Mouse (Mus musculus) heart, adult 8-10 months (tissue): ENCODE measurements around the gene Tiparp. TPM values are rescaled to one million over a fixed set of nuclear protein-coding genes. Genes with fewer than 3 reads are reported as not detected.

Experiments
- DNase-seq: peaks from one replicate; pipeline ENCODE4 v3.0.0; 2022; ENCODE audit warnings: low spot score
- total RNA-seq, 4 experiments: library from RNA; stranded (reverse); gene quantifications; 2 replicates each; pipeline ENCODE4 v1.2.4; 2022

Tiparp gene
- total RNA-seq, result 10 to 100 TPM in 1 of 4 experiments, 1 to 10 TPM in 3; 8.0 to 11.8 (median 9.0) TPM

DNA sequence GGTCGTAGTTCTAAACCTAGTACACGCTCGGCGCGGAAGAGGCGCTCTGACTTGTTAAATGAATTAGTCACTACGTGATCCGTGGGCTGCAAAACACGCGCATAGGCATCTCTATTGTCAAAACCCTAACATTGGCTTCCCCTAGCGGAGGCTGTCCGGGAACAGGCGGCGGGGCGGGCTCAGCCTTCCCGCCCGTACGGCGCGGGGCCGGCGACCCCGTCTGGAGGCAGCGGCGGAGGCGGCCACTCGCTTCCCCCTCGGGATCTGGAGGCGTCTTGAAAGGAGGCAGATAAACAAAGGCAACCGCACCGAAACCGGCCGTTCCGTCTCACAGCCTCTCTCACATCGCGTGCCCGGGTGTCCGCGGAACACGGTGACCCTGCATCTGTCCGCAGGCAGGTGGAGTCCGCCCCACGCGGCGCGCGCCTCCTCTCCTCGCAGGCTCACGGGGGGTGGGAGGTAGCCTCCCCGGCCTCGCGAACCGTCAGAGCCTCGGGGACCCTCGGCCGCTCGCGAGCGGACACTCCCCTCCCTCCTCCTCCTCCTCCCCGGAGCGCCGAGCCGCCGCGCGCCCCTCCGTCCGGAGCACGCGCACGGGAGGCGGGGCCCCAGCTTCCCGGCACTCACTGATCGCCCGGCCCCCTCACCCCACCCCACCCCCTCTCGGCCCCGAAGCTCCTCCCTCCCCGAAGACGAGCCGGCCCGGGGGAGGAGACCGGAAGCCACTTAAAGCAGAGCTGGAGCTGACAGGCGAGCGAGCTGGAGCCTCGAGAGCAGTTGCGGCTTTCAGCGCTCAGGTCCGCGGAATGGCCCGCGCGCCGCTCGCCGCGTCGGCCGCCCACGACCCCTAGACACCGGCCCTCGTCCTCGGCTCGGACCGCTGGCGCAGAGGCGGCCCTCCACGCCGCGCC, at the start of gene Tiparp:
Tiparp (plus strand) TSS at position 720 of the 911 bp plus-strand sequence.
- peak; percentile 90 for DNase-seq

DNA sequence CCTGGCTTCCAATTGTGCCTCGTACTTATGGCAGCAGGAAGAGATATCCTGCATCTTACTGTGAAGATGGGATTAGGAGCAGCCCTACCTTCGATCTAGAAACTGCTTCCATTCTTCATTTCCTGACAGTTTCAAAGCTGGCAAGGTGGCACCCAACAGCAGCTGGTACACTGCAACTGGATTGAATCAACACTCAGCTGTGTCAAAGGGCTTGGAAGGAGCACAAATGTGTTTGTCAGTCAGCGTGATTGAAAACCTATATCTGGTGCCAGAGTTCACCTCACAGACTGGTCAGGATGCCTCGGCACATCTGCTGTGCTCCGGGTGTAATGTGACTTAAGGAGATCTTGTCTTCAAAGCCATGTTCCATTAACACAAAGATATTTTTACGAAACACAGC, 47.5 kb upstream of the Tiparp start:
- DNase-seq, result no peak

GRCm38 (mm10) chr3:65482266-65482665, 45.9 kb upstream of the Tiparp start:
- no peak for DNase-seq

DNA sequence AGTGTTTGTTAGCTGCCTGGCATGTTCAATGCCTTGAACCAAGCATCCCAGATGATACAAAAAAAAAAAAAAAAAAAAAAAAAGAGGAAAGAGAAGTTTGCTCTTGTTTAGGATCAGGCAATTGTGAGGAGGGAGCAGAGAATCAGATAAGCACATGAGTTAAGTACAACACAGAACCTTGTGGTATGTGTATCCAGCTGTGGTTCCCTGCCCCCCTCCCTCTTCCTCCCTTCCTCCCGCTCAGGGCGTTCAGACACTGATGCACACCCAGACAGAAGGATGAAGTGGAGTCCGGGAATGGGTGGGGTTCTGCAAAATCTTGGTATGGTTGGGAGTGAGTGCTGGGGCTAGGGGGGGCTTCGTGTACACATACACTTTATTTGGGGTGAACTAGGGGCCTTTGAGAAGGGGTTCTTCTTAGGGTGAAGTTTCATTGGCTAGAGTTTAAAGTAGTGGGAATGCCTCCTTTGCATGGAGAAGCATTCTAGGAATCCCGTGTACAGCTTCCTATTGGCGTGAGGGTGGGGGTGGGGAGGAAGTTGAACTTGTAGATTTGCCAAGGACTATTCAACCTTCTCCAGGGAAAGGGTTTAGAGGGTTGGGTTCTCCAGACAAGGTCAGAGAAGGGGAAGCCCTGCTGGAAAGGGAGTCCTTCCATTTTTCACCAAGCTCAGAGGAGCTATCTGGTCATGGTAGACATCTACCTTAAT, 45.4 kb upstream of the Tiparp start:
- no peak for DNase-seq

- no peak for DNase-seq
These were observed 44.0 kb upstream of the Tiparp start for GRCm38 (mm10) chr3:65484161-65484733.

DNA sequence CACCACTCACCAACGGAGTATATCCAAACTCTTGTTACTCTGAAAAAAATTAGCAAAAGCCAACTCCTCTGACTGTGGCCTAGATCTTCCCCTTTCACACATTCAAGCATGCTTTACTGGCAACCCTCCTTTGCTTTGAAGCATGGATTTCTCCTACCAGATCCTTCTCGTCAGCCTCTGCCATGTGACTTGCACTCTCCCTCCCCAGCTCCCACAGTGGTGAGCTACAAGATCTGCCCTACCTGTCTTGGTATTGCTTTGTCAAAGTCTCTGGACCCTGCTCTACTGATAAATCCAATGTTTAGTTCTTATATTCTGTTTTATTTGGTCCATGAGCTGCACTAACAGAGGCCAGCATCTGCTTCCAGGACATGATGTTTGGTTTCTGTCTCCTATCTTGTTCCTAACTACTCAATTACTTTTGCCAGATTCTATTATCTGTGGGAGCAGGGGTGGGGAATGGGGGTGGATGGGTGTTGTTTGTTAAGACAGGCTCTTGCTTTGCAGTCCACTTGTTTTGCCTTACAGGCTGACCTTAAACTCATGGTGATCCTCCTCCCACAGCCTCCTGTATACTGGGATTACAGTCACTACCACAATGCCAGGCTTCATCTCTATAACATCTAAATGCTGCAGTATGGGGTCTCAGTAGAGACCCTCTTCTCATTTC, 40.7 kb upstream of the Tiparp start:
- no peak for DNase-seq

DNA sequence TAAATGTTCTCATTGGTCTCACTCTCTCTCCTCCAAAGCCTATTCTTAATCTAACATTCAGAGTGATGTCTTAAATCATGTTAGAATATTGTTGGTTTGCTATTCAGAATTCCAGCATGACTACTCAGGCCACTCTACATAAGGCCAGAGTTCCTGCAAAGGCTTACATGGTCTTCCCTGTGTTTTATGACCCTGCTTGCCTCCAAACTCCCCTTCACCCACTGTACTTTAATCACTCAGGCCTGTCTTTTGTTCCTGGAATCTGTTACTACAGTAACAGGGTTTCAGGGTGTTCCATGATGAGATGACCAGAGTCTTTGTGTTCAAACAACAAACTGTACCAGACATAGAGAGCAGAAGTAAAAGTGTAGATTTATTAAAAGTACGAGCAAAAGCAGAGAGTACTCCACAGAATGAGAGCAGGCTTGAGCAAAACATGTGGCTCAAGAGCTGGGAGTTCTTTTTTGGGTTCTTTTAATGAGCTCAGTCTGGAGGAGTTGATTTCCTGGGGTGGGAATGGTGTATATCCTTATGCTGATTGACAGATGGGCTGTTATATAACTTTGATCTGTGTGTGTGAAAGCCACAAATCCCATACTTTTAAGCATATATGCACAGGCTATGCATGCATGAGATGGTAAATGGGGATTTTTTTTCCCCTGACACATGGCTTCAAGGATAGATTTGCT, 39.5 kb upstream of the Tiparp start:
- no peak for DNase-seq

DNA sequence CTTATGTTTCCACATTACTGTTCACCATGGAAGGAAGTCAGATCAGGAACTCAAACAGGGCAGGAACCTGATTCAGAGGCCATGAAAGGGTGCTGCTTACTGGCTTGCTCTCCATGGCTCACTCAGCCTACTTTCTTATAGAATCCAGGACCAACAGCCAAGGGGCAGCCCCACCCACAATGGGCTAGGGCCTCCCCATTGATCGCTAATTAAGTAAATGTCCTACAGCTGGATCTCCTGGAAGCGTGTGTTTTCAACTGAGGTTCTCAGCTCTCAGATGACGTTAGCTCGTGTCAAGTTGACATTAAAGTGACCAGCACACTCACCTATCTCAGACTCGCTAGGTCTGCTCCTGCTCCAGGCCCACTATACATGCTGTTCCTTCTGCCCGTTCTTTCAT, 38.6 kb upstream of the Tiparp start:
- DNase-seq, result no peak

DNA sequence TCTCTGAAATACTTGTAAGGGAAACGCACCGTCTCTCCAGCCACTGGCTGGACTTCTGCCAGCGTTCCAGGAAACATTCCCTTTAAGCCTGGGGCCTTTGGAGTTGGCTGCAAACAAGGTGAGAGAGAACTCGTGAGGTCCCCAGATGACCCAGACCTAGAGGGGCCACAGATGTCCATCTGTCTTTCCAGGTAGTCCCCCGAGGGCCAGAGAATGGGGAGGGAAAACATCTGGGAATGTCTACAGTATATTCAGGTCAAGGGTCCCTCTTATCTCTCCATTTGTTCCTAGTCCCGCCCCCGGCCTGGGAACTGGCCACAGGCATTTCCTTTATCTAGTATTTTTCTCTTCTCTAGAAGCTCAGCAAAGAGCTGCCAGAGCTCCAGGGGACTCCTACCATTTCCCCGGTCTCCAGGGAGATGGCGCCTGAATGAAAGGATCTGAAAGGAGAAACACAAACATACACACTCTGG, 33.9 kb upstream of the Tiparp start:
- peak; percentile 68 for DNase-seq

GRCm38 (mm10) chr3:65507766-65508165, 20.4 kb upstream of the Tiparp start:
- DNase-seq, result no peak

GRCm38 (mm10) chr3:65510588-65510987, 17.6 kb upstream of the Tiparp start:
- DNase-seq, result no peak

GRCm38 (mm10) chr3:65515751-65516150, 12.5 kb upstream of the Tiparp start:
- DNase-seq, result no peak

- DNase-seq, result no peak
These were observed 11.7 kb upstream of the Tiparp start for GRCm38 (mm10) chr3:65516526-65516925.

GRCm38 (mm10) chr3:65517141-65517540, 11.1 kb upstream of the Tiparp start:
- DNase-seq, result no peak

GRCm38 (mm10) chr3:65517747-65518527, 10.3 kb upstream of the Tiparp start:
- DNase-seq, result no peak

DNA sequence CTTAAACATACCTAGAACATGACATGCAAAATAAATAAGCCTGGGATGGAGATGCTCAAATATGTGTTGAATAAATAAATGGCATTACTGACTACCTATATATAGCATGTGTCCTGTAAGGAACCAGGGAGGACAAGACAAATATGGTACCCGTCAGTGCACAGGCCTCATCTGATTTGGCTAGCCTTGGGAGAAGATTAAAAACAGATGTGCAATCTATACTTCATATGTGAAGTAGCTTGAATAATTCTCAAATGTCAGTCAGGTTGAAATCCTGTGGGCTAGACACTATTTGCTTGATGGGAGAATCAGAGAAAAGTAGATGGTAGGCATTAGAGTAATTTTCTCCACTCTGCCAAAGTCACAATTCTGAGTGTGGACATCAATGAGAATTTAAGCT, 6.8 kb upstream of the Tiparp start:
- DNase-seq, result no peak

DNA sequence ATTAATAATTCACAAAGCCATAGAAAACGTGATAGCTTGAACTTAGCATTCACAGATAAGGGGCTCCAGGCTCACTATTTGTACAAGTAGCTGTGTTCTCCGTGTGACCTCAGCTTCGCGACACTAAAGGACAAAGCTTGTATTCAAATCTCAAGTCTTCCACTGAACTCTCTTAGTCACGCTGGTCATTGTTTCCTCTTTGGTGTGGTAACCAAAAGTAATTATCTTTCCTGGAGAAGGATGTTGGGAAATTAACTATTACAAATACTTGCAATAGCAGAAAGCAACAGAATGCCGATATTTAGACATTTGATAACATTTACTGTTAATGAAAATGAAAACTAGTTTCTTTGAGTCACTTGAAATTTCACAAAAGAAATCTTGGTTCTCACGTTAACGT, 4.8 kb upstream of the Tiparp start:
- DNase-seq, result no peak

GRCm38 (mm10) chr3:65525731-65526130, 2.5 kb upstream of the Tiparp start:
- no peak for DNase-seq

GRCm38 (mm10) chr3:65527196-65527595, 1.0 kb upstream of the Tiparp start:
- no peak for DNase-seq
